Mouse (Mus musculus) spleen, adult 2 months (tissue): ENCODE data around the gene Gpr108. TPM values are rescaled to one million over a fixed set of nuclear protein-coding genes. Genes with fewer than 3 reads are reported as not detected.
A peak's percentile ranks its signal among the peaks of the same experiment; 100 is the strongest.

Experiments used
- DNase-seq, 2 experiments: peaks; one replicate each; pipeline versions ENCODE4 v3.0.0 to v3.0.0-alpha.2; 2012 to 2021; ENCODE audit warnings: low spot score in 2 of 2, low read depth in 1 of 2
- H3K27ac ChIP-seq: fragments of 200-500 bp; 2 replicates; pipeline ENCODE4 v1.5.1; 2012; ENCODE audit warnings: low read length, inconsistent platforms; ENCODE audit not compliant: insufficient read depth
- H3K27me3 ChIP-seq: fragments of 200-500 bp; 2 replicates; pipeline ENCODE4 v1.6.1; 2012; ENCODE audit warnings: mild to moderate bottlenecking, moderate library complexity, low read length, inconsistent platforms; ENCODE audit not compliant: control insufficient read depth, insufficient read depth
- H3K36me3 ChIP-seq: fragments of 200-500 bp; 2 replicates; pipeline ENCODE4 v1.6.1; 2012; ENCODE audit warnings: mild to moderate bottlenecking, low read length, inconsistent platforms; ENCODE audit not compliant: control insufficient read depth, insufficient read depth
- H3K4me1 ChIP-seq: fragments of 200-500 bp; 2 replicates; pipeline ENCODE4 v1.6.1; 2011; ENCODE audit warnings: inconsistent platforms; ENCODE audit not compliant: control insufficient read depth, insufficient read depth, insufficient read length
- H3K4me3 ChIP-seq: fragments of 200-500 bp; 2 replicates; pipeline ENCODE4 v1.5.1; 2011; ENCODE audit warnings: mild to moderate bottlenecking, inconsistent platforms; ENCODE audit not compliant: insufficient read depth, insufficient read length; ENCODE audit errors: extremely low read depth
- CTCF ChIP-seq: fragments of 200-500 bp; IDR thresholded peaks from 2 replicates; pipeline ENCODE4 v1.5.1; 2011; ENCODE audit warnings: mild to moderate bottlenecking, inconsistent platforms; ENCODE audit not compliant: insufficient read depth, insufficient read length, insufficient replicate concordance; ENCODE audit errors: extremely low read depth
- POLR2A ChIP-seq: fragments of 200-500 bp; IDR thresholded peaks from 2 replicates; pipeline ENCODE4 v1.6.1; 2011; ENCODE audit warnings: low read depth, low read length, inconsistent platforms
- WGBS: fragments of 180-500 bp; shearing (Covaris S2); methylation state at CpG from one replicate; pipeline ENCODE4 v1.1.7; 2018; 5-methylcytosine and 5-hydroxymethylcytosine counted together
- polyA plus RNA-seq: library from polyadenylated mRNA; depleted of rRNA; stranded (reverse); fragments of >200 nt; gene quantifications from 2 replicates; pipeline ENCODE4 v1.2.3, GENCODE M21; 2012

Gene Gpr108
- polyA plus RNA-seq, 1 experiment = 38.5 TPM

DNA sequence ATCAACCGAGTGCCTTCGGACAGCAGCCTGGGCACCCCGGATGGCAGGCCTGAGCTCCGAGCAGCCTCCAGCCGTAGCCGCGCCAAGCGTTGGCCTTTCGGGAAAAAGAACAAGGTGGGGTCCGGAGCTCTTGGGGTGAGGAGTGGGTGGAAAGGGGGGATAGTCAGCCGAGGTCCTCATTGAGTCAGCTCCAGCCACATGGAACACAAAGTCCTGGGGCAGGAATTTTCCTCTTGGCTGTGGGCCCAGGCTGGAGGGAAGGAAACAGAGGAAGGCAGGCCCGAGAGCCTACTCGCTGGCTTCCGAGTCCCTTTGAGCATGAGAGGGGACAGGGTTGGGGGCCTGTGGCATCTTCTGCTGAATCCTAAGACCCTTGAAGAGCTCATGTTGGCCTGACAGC, 7.1 kb upstream of the Gpr108 start:
- H3K36me3 ChIP-seq = peaks cover 4% of the 10 kb centered on the region
- H3K27me3 ChIP-seq = no peaks in the 10 kb centered on the region
- no peaks in the 10 kb centered on the region for H3K4me1 ChIP-seq
- WGBS = 93% methylated on average over 14 of the region's 14 CpGs
- TF ChIP-seq CTCF (no peak), POLR2A (no peak)
- H3K4me3 ChIP-seq = no peak overlapping the region
- DNase-seq = no peak
- no peak overlapping the region for H3K27ac ChIP-seq

DNA sequence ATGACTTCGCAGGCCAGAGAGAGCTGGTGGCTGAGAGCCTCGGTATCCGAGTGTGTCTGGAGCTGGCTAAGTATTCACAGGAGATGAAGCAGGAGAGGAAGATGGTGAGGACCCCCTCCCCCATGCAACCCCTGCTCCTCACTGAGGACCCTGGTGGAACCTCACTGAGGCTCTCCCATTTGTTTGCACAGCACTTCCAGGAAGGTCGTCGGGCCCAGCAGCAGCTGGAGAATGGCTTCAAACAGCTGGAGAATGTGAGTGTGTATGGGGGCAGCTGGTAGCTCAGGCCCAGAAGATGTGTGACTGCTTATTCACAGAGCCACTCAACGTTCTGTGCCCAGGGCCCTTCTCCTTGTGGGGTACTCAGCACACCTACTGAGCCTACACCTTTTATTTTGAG, 5.1 kb upstream of the Gpr108 start:
- Histone ChIP-seq H3K4me3 (no peak overlapping the region), H3K27ac (no peak overlapping the region), H3K4me1 (peaks cover 4% of the 10 kb centered on the region; the same call in 1 of the 2 replicates), H3K36me3 (peaks cover 4% of the 10 kb centered on the region), H3K27me3 (no peaks in the 10 kb centered on the region)
- no peak for DNase-seq
- WGBS = 91% methylated on average over 6 of the region's 6 CpGs
- TF ChIP-seq CTCF (no peak), POLR2A (no peak)

DNA sequence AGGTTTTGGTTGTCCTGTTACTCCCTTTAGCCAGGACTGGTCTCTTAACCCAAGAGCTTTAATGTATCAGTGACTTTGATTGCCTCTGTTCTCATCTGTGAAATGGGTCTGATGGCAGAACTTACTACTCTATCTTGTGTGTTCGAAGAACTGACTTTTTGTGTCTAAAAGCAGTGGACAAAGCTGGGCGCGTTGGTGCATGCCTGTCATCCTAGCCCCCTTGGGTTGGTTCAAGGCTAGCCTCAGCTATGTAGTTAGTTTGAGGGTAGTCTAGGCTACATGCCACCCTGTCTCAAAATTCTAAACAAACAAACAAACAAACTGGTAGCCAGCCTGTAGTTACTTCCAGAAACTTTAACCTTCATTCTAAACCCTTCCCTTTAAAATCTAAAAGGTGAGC, 3.2 kb upstream of the Gpr108 start:
- peaks cover 9% of the 10 kb centered on the region; the same call in 1 of the 2 replicates for H3K4me1 ChIP-seq
- H3K36me3 ChIP-seq = peaks cover 3% of the 10 kb centered on the region
- H3K4me3 ChIP-seq = no peak overlapping the region
- H3K27me3 ChIP-seq = no peaks in the 10 kb centered on the region
- DNase-seq = no peak
- over 99% methylated on average over 3 of the region's 3 CpGs for WGBS
- TF ChIP-seq CTCF (no peak), POLR2A (no peak)
- H3K27ac ChIP-seq = no peak overlapping the region

DNA sequence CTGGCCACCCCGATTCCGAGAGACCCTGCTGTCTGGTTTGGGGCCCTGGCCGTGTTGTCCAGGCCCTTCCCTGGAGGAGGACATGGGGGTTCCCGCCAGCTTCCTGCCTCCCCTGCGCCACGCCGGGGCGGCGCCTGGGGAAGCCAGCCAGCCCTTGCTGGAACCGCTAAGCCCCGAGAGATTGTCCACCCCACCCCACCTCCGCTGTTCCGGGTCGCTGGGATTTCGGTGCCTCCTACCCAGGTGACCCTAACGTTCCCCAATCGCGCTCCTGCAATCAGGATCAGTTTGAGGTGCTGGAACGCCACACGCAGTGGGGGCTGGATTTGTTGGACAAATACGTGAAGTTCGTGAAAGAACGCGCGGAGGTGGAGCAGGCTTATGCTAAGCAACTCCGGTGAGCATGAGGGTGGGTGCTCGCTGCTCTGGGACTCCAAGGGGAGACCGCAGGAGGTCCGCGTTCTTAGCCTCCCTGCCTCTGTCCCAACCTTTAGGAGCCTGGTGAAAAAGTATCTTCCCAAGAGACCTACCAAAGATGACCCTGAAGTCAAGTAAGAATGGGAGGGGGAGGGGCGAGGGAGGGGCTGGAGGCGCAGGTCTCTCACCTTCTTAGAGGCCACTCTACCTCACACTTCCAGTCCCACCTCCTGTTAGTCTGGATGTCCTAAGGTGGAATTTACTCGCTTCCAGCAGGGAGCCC, 2.4 kb upstream of the Gpr108 start:
- peaks cover 3% of the 10 kb centered on the region for H3K36me3 ChIP-seq
- no peak for TF ChIP-seq POLR2A
- no peak for TF ChIP-seq CTCF
- H3K27me3 ChIP-seq = no peaks in the 10 kb centered on the region
- H3K4me3 ChIP-seq = peak overlapping the region; percentile 73; the same call in 1 of the 2 replicates
- DNase-seq = no peak
- peak overlapping the region; percentile 21; the same call in 1 of the 2 replicates for H3K27ac ChIP-seq
- peaks cover 11% of the 10 kb centered on the region; the same call in 1 of the 2 replicates for H3K4me1 ChIP-seq
- 8% methylated on average over 33 of the region's 33 CpGs for WGBS

DNA sequence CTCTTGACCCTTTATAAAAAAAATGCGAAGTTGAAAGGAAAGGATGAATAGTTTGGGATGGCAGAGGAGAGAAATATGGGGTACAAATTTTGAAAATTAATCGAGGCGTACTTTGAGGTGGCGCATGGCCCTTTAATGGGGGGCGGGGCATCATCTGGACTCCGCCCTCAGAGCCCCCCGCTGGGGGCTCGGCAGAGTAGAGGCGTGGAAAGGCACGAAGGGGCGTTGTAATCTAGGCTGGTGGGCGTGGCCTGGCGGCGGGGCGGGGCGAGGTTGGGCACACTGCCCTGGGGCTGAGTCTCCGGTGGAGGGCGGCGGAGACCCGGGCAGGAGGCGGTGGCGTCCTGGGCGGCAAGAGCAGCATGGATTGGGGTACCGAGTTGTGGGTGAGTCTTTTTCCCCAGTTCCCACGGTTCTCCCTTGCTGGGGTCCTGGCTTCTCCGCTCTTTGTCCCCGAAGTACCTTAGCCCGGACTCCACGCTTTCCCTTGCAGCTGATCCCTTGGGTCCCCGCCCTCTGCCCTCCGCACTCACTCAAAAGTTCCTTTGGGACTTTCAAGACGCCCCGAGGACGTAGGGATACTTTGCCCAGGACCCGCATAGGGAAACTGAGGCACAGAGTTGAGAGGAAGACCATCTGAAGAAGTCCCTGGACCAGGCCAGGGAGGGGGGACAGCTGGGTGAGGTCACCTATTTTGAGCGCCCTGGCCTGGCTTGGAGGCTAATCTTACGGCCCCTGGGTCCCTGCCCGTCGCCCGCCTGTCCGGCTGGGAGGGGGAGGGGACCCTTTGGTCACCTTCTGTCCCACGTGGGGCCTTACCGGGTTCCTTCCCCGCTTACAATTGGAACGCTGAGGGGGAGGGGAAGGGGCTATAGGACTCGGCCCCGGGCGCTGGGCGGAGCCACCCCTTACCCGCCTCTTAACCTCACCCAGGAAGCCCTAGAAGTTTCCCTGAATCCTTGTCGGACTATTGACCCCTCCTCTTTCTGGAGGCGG, 1.2 kb upstream of the Gpr108 start, which contains the start of gene Trip10:
TSS of gene Trip10 (plus strand) at position 270 of the 996 bp plus-strand sequence.
- TF ChIP-seq CTCF = peak; percentile 21; the same call in 1 of the 2 replicates
- TF ChIP-seq POLR2A = no peak
- Histone ChIP-seq H3K27me3 (no peaks in the 10 kb centered on the region), H3K4me1 (peaks cover 11% of the 10 kb centered on the region; the same call in 1 of the 2 replicates), H3K4me3 (peak within 1 kb of the TSS; percentile 73), H3K36me3 (no peaks in the 10 kb centered on the region), H3K27ac (peak within 1 kb of the TSS; percentile 78)
- under 1% methylated on average over 52 of the region's 52 CpGs for WGBS
- peak; percentile 77 to 98 for DNase-seq

DNA sequence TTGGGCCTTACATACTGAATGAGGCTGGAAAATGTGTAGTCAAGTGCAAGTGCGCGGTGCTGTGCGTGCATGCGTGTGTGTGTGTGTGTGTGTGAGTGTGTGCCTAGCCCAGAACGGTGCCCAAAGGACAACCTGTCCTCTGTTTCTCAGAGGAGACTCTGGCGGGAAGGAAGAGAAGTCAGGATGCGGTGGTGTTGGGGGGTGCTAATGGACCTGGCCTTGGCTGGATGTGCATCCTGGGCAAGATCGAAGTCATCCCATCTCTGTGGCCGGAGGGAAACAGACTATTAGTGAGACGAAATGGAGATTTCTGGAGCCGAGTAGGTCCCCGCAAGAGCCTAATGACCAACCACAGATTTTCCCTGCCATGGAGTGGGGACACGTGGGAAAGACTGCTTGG, 525 bp upstream of the Gpr108 start:
- peak overlapping the region; percentile 65; the same call in 1 of the 2 replicates for H3K4me3 ChIP-seq
- H3K27me3 ChIP-seq = no peaks in the 10 kb centered on the region
- H3K4me1 ChIP-seq = peaks cover 11% of the 10 kb centered on the region; the same call in 1 of the 2 replicates
- 10% methylated on average over 13 of the region's 13 CpGs for WGBS
- no peak for DNase-seq
- H3K36me3 ChIP-seq = no peaks in the 10 kb centered on the region
- peak overlapping the region; percentile 78 for H3K27ac ChIP-seq
- TF ChIP-seq POLR2A (no peak), CTCF (no peak)
